ENCODE assay signal across 25 mouse cellular contexts in genomic region chr10:40619760-40620159, GRCm38 (mm10). TPM values are rescaled to one million over a fixed set of nuclear protein-coding genes. Genes with fewer than 3 reads are reported as not detected.
"Had no signal": no experiment of that assay in that cellular context is flagged by ENCODE, and none has a peak within 500 bp of the region (broad histone marks: within the 10 kb centered on the region; RNA-seq: fewer than 3 reads in every experiment).

No protein-coding gene starts in this region.

- H3K4me1 ChIP-seq: lung, embryonic 15.5 days; megakaryocyte, embryonic 14.5 days; midbrain, embryonic 13.5 days; midbrain, embryonic 15.5 days; neural tube, embryonic 12.5 days; stomach, embryonic 15.5 days had no signal

- DNase-seq: liver, postnatal 0 days; lung, adult 2 months; lung, postnatal 14 days; lung, postnatal 36 days; right cerebral cortex, postnatal 14 days; thymus, adult 18-20 months; thymus, postnatal 14 days; thymus, postnatal 36 days had no signal

- H3K4me2 ChIP-seq: lung, embryonic 15.5 days; midbrain, embryonic 11.5 days; midbrain, embryonic 13.5 days; midbrain, embryonic 15.5 days; neural tube, embryonic 12.5 days; stomach, embryonic 15.5 days had no signal

- H3K27ac ChIP-seq: lung, embryonic 15.5 days; macrophage; midbrain, embryonic 13.5 days; midbrain, embryonic 15.5 days; neural tube, embryonic 12.5 days; stomach, embryonic 15.5 days; stomach, postnatal 0 days had no signal

- H3K9me3 ChIP-seq: lung, embryonic 15.5 days; megakaryocyte, embryonic 14.5 days; midbrain, embryonic 13.5 days; midbrain, embryonic 15.5 days; neural tube, embryonic 12.5 days; stomach, embryonic 15.5 days had no signal

- H3K36me3 ChIP-seq: lung, embryonic 15.5 days; midbrain, embryonic 13.5 days; midbrain, embryonic 15.5 days; neural tube, embryonic 12.5 days; stomach, embryonic 15.5 days had no signal

- H3K4me3 ChIP-seq: lung, embryonic 15.5 days; megakaryocyte, embryonic 14.5 days; midbrain, embryonic 13.5 days; midbrain, embryonic 15.5 days; neural tube, embryonic 12.5 days; stomach, embryonic 15.5 days had no signal

- H3K27me3 ChIP-seq: lung, embryonic 15.5 days; megakaryocyte, embryonic 14.5 days; midbrain, embryonic 13.5 days; midbrain, embryonic 15.5 days; neural tube, embryonic 12.5 days; stomach, embryonic 15.5 days had no signal

- H3K9ac ChIP-seq: liver, postnatal 0 days; lung, embryonic 15.5 days; midbrain, embryonic 13.5 days; midbrain, embryonic 15.5 days; neural tube, embryonic 12.5 days; stomach, embryonic 15.5 days had no signal

- ATAC-seq: liver, postnatal 0 days; lung, postnatal 0 days; midbrain, embryonic 13.5 days; midbrain, embryonic 15.5 days had no signal

RNA-seq across cellular contexts. Expression of gene Ddo, which starts 10.1 kb away (rescaled TPM):
- total RNA-seq: megakaryocyte progenitor cell, adult 5-6 weeks; monocyte, adult 5-6 weeks had no signal
- polyA plus RNA-seq: macrophage had no signal

RNA-seq across cellular contexts. Expression of gene Slc22a16, which starts 49.6 kb away (rescaled TPM):
- total RNA-seq: megakaryocyte progenitor cell, adult 5-6 weeks; midbrain, postnatal 0 days; monocyte, adult 5-6 weeks; neutrophil, adult 5-6 weeks had no signal
- polyA plus RNA-seq: liver, postnatal 0 days; lung, adult 2 months; lung, embryonic 15.5 days; lung, postnatal 0 days; macrophage; midbrain, embryonic 11.5 days; midbrain, embryonic 13.5 days; midbrain, embryonic 15.5 days; midbrain, postnatal 0 days; neural tube, embryonic 12.5 days; neural tube, embryonic 14.5 days; spleen, adult 2 months; stomach, embryonic 15.5 days; stomach, postnatal 0 days; thymus, postnatal 0 days had no signal
